Mouse (Mus musculus) kidney, embryonic 14.5 days (tissue): ENCODE measurements around the gene Mst1. TPM values are rescaled to one million over a fixed set of nuclear protein-coding genes. Genes with fewer than 3 reads are reported as not detected.

Source experiments
- ATAC-seq: fragments of 200-750 bp; cut with Nextera tagmentation; 2 replicates; pipeline ENCODE4 v1.8.0; 2017; ENCODE audit warnings: moderate number of reproducible peaks, mild to moderate bottlenecking, moderate TSS enrichment, moderate library complexity; ENCODE audit not compliant: low FRiP score, low TSS enrichment
- H3K27ac ChIP-seq: fragments of 300-500 bp; sonication (generic); 2 replicates; pipeline ENCODE4 v1.5.1; 2014; ENCODE audit warnings: low read depth, mild to moderate bottlenecking, low read length, moderate library complexity, mixed read lengths
- H3K27me3 ChIP-seq: fragments of 300-500 bp; sonication (generic); 2 replicates; pipeline ENCODE4 v1.6.1; 2014; ENCODE audit warnings: mild to moderate bottlenecking, low read length; ENCODE audit not compliant: control insufficient read depth, insufficient read depth
- H3K36me3 ChIP-seq: fragments of 300-500 bp; sonication (generic); 2 replicates; pipeline ENCODE4 v1.6.1; 2014; ENCODE audit warnings: low read length, mixed read lengths; ENCODE audit not compliant: control insufficient read depth, insufficient read depth
- H3K4me1 ChIP-seq: fragments of 300-500 bp; sonication (generic); 2 replicates; pipeline ENCODE4 v1.6.1; 2014; ENCODE audit warnings: low read length, mixed read lengths; ENCODE audit not compliant: control insufficient read depth, insufficient read depth
- H3K4me2 ChIP-seq: fragments of 300-500 bp; sonication (generic); replicated peaks from 2 replicates; pipeline ENCODE4 v1.6.1; 2014; ENCODE audit warnings: low read depth, mild to moderate bottlenecking, low read length
- H3K4me3 ChIP-seq: fragments of 300-500 bp; sonication (generic); 2 replicates; pipeline ENCODE4 v1.5.1; 2014; ENCODE audit warnings: mild to moderate bottlenecking, low read length
- H3K9ac ChIP-seq: fragments of 300-500 bp; sonication (generic); 2 replicates; pipeline ENCODE4 v1.6.1; 2014; ENCODE audit warnings: low read depth, mild to moderate bottlenecking, low read length, moderate library complexity
- H3K9me3 ChIP-seq: fragments of 300-500 bp; sonication (generic); 2 replicates; pipeline ENCODE4 v1.6.1; 2016; ENCODE audit warnings: low read length; ENCODE audit not compliant: control insufficient read depth
- WGBS: fragments of 180-500 bp; shearing (Covaris S2); extraction: QIAGEN DNeasy Blood & Tissue Kit; methylation state at CpG from one replicate; pipeline ENCODE4 v1.1.7; 2014; 5-methylcytosine and 5-hydroxymethylcytosine counted together
- polyA plus RNA-seq: library from polyadenylated mRNA; unstranded; fragments of >200 nt; fragmentation: Nextera tagmentation; extraction: Ambion mirVana; gene quantifications from 2 replicates; pipeline ENCODE4 v1.2.1, GENCODE M21; 2014

Gene Mst1
- polyA plus RNA-seq, 1 experiment from 2014 or later, result not detected

- no peak for ATAC-seq
- Histone ChIP-seq H3K36me3 (peaks cover 38% of the 10 kb centered on the region), H3K27me3 (no peaks in the 10 kb centered on the region)
These were observed 11.2 kb upstream of the Mst1 start for GRCm38 (mm10) chr9:108069007-108069406.

GRCm38 (mm10) chr9:108069529-108069928 is 10.7 kb upstream of the Mst1 start:
- no peak overlapping the region for H3K4me3 ChIP-seq
- no peaks in the 10 kb centered on the region for H3K9me3 ChIP-seq
- H3K9ac ChIP-seq, result no peak overlapping the region
- H3K27me3 ChIP-seq, result no peaks in the 10 kb centered on the region
- 86% methylated on average over 7 of the region's 7 CpGs for WGBS
- ATAC-seq, result no peak
- H3K36me3 ChIP-seq, result peaks cover 40% of the 10 kb centered on the region
- H3K4me1 ChIP-seq, result no peaks in the 10 kb centered on the region
- no peak overlapping the region for H3K4me2 ChIP-seq
- H3K27ac ChIP-seq, result no peak overlapping the region

More at GRCm38 (mm10) chr9:108069007-108069406, 11.2 kb upstream of the Mst1 start:
- 96% methylated on average over 9 of the region's 9 CpGs for WGBS
- H3K9ac ChIP-seq, result no peak overlapping the region
- no peaks in the 10 kb centered on the region for H3K9me3 ChIP-seq
- no peak overlapping the region for H3K27ac ChIP-seq
- no peak overlapping the region for H3K4me3 ChIP-seq
- H3K4me2 ChIP-seq, result no peak overlapping the region
- H3K4me1 ChIP-seq, result no peaks in the 10 kb centered on the region

- ATAC-seq, result no peak
- Histone ChIP-seq H3K36me3 (peaks cover 32% of the 10 kb centered on the region), H3K4me3 (no peak overlapping the region), H3K9me3 (no peaks in the 10 kb centered on the region), H3K9ac (no peak overlapping the region), H3K4me2 (no peak overlapping the region), H3K27me3 (no peaks in the 10 kb centered on the region), H3K4me1 (no peaks in the 10 kb centered on the region), H3K27ac (no peak overlapping the region)
- 91% methylated on average over 4 of the region's 4 CpGs for WGBS
These were observed 8.4 kb upstream of the Mst1 start for GRCm38 (mm10) chr9:108071801-108072200.

- no peak overlapping the region for H3K4me2 ChIP-seq
- no peaks in the 10 kb centered on the region for H3K27me3 ChIP-seq
- no peaks in the 10 kb centered on the region for H3K4me1 ChIP-seq
- no peak overlapping the region for H3K27ac ChIP-seq
- WGBS, result 71% methylated on average over 9 of the region's 9 CpGs
- H3K36me3 ChIP-seq, result peaks cover 25% of the 10 kb centered on the region
- no peaks in the 10 kb centered on the region for H3K9me3 ChIP-seq
- no peak overlapping the region for H3K9ac ChIP-seq
- no peak overlapping the region for H3K4me3 ChIP-seq
- no peak for ATAC-seq
These were observed 7.7 kb upstream of the Mst1 start for GRCm38 (mm10) chr9:108072481-108072924.

- Histone ChIP-seq H3K27ac (no peak overlapping the region), H3K9ac (no peak overlapping the region), H3K27me3 (no peaks in the 10 kb centered on the region), H3K9me3 (no peaks in the 10 kb centered on the region), H3K4me2 (no peak overlapping the region), H3K36me3 (peaks cover 25% of the 10 kb centered on the region), H3K4me3 (no peak overlapping the region), H3K4me1 (peaks cover 7% of the 10 kb centered on the region; the same call in 1 of the 2 replicates)
- 58% methylated on average over 7 of the region's 7 CpGs for WGBS
- no peak for ATAC-seq
These were observed 6.9 kb upstream of the Mst1 start for GRCm38 (mm10) chr9:108073141-108073930.

GRCm38 (mm10) chr9:108082549-108082948 is 2.3 kb downstream of the Mst1 start:
- WGBS, result 5% methylated on average over 19 of the region's 19 CpGs
- H3K36me3 ChIP-seq, result peaks cover 29% of the 10 kb centered on the region
- no peak overlapping the region for H3K27ac ChIP-seq
- H3K27me3 ChIP-seq, result peaks cover 20% of the 10 kb centered on the region
- peak overlapping the region; percentile 28 for H3K9ac ChIP-seq
- no peak for ATAC-seq
- H3K4me1 ChIP-seq, result peaks cover 14% of the 10 kb centered on the region; the same call in 1 of the 2 replicates
- peak overlapping the region; percentile 34 for H3K4me2 ChIP-seq
- H3K4me3 ChIP-seq, result peak overlapping the region; percentile 24; the same call in 1 of the 2 replicates
- H3K9me3 ChIP-seq, result no peaks in the 10 kb centered on the region

GRCm38 (mm10) chr9:108082988-108083431 is 2.8 kb downstream of the Mst1 start, which contains the start of gene Rnf123:
Rnf123 (minus strand) TSS chr9:108083346.
- Histone ChIP-seq H3K4me1 (peaks cover 10% of the 10 kb centered on the region; the same call in 1 of the 2 replicates), H3K4me3 (peak within 1 kb of the TSS; percentile 24; the same call in 1 of the 2 replicates), H3K27me3 (peaks cover 20% of the 10 kb centered on the region), H3K4me2 (peak within 1 kb of the TSS; percentile 34), H3K9ac (peak within 1 kb of the TSS; percentile 28), H3K9me3 (no peaks in the 10 kb centered on the region), H3K36me3 (peaks cover 33% of the 10 kb centered on the region), H3K27ac (no peak within 1 kb of the TSS)
- 36% methylated on average over 12 of the region's 12 CpGs for WGBS
- ATAC-seq, result no peak

GRCm38 (mm10) chr9:108083561-108083960 is 3.3 kb downstream of the Mst1 start:
- peaks cover 39% of the 10 kb centered on the region for H3K36me3 ChIP-seq
- no peak overlapping the region for H3K27ac ChIP-seq
- peaks cover 4% of the 10 kb centered on the region; the same call in 1 of the 2 replicates for H3K4me1 ChIP-seq
- ATAC-seq, result no peak
- H3K4me2 ChIP-seq, result no peak overlapping the region
- 71% methylated on average over 6 of the region's 6 CpGs for WGBS
- H3K27me3 ChIP-seq, result peaks cover 20% of the 10 kb centered on the region
- no peak overlapping the region for H3K9ac ChIP-seq
- H3K4me3 ChIP-seq, result no peak overlapping the region
- no peaks in the 10 kb centered on the region for H3K9me3 ChIP-seq

- H3K4me2 ChIP-seq, result no peak overlapping the region
- peaks cover 20% of the 10 kb centered on the region for H3K27me3 ChIP-seq
- no peak overlapping the region for H3K9ac ChIP-seq
- H3K4me1 ChIP-seq, result no peaks in the 10 kb centered on the region; the same call in 1 of the 2 replicates
- 94% methylated on average over 4 of the region's 4 CpGs for WGBS
- ATAC-seq, result no peak
- peaks cover 56% of the 10 kb centered on the region for H3K36me3 ChIP-seq
- H3K4me3 ChIP-seq, result no peak overlapping the region
- H3K9me3 ChIP-seq, result no peaks in the 10 kb centered on the region
- no peak overlapping the region for H3K27ac ChIP-seq
These were observed 5.0 kb downstream of the Mst1 start for GRCm38 (mm10) chr9:108085261-108085660.
